7 mouse cellular contexts compared by ENCODE assay signal in the genomic region with DNA sequence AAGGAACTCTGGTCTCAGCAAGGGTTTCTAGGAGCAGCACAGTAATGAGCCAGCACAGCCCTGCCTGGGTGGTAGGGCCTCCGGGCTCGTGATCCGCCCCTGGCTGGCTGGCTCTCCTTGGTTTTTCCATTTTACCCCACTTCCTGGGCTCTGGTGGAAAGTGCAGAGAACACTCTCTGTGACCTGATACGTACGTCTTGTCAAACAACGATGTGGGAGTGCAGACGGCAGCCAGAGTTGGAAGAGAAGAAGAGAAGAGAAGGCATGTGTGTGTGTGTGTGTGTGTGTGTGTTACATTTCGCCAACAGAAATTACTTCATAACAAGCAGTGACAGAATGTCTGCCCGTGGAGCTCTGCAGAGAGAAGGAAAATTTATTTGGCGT.
A peak's percentile ranks its signal among the peaks of the same experiment; 100 is the strongest.
DNase-seq lines count a peak whose midpoint lies in the region; ATAC-seq and TF ChIP-seq lines count a peak whose summit lies in the region.

No protein-coding gene starts in this region.

- peak; percentile 88 for ATAC-seq in kidney, embryonic 14.5 days (ENCODE audit: low FRiP score, low TSS enrichment)
- peak; percentile 32 for ATAC-seq in megakaryocyte progenitor cell, adult 5-6 weeks (replicated peaks; ENCODE audit: poor library complexity)

- no peaks in the 10 kb centered on the region for H3K36me3 ChIP-seq in kidney, embryonic 14.5 days (ENCODE audit: control insufficient read depth, insufficient read depth, low read length)

- H3K4me1 ChIP-seq in lung, adult 2 months (ENCODE audit: control insufficient read depth, insufficient read depth, low read length), result peaks cover 15% of the 10 kb centered on the region
- peaks cover 23% of the 10 kb centered on the region for H3K4me1 ChIP-seq in kidney, embryonic 14.5 days (ENCODE audit: control insufficient read depth, insufficient read depth, low read length)

- no peak for TF ChIP-seq POLR2A in lung, adult 2 months (IDR thresholded peaks at IDR 0.05; ENCODE audit: borderline replicate concordance, extremely low read depth, low read depth, low read length)

- no peak overlapping the region for H3K4me3 ChIP-seq in lung, adult 2 months (replicated peaks; ENCODE audit: extremely low read depth, low read depth, low read length)
- H3K4me3 ChIP-seq in kidney, embryonic 14.5 days (ENCODE audit: low read length), result no peak overlapping the region

- no peaks in the 10 kb centered on the region for H3K9me3 ChIP-seq in kidney, embryonic 14.5 days (ENCODE audit: control insufficient read depth, low read length)

- H3K27ac ChIP-seq in kidney, embryonic 14.5 days (ENCODE audit: low read depth, low read length), result peak overlapping the region; percentile 87

- H3K9ac ChIP-seq in kidney, embryonic 14.5 days (ENCODE audit: low read depth, low read length), result no peak overlapping the region

- H3K27me3 ChIP-seq in kidney, embryonic 14.5 days (ENCODE audit: control insufficient read depth, insufficient read depth, low read length), result no peaks in the 10 kb centered on the region

- TF ChIP-seq CTCF in lung, adult 2 months (IDR thresholded peaks at IDR 0.05; ENCODE audit: insufficient read depth, low read length), result no peak

- 16% methylated on average over 10 of the region's 10 CpGs for WGBS in lung, adult 2 months
- 14% methylated on average over 10 of the region's 10 CpGs for WGBS in kidney, embryonic 14.5 days

- peak overlapping the region; percentile 26; the same call in 1 of the 2 replicates for H3K4me2 ChIP-seq in kidney, embryonic 14.5 days (replicated peaks; ENCODE audit: low read depth, low read length)

- peak; percentile 11 to 18 for DNase-seq in lung, adult 18-20 months
- no peak for DNase-seq in lung, adult 2 months
- DNase-seq in heart, adult 18-20 months, result peak; percentile 19 to 54
- no peak for DNase-seq in cerebellum, adult 9-10 months
- no peak for DNase-seq in left cerebral cortex, adult 9 months (ENCODE audit: low spot score in 2 of 2)

Comparison
In these comparisons a context has a peak if more than half of its experiments do, and no peak if none do; other contexts are left out.
1. DNase-seq: peak in lung, adult 18-20 months (2 of 2) and heart, adult 18-20 months (2 of 2); none in lung, adult 2 months (single experiment), cerebellum, adult 9-10 months (single experiment) and left cerebral cortex, adult 9 months (0 of 2).